Mouse (Mus musculus) small intestine, adult 2 months (tissue): ENCODE data around the gene Aspg.

Experiments used
- CTCF ChIP-seq: fragments of 200-500 bp; IDR thresholded peaks from 2 replicates; pipeline ENCODE4 v1.5.1; 2012; ENCODE audit warnings: low read depth, mild to moderate bottlenecking, control low read depth, inconsistent platforms, low read length, moderate library complexity, mixed read lengths; ENCODE audit not compliant: insufficient replicate concordance, insufficient read length; ENCODE audit errors: extremely low read depth
- POLR2A ChIP-seq: fragments of 200-500 bp; IDR thresholded peaks from 2 replicates; pipeline ENCODE4 v1.6.1; 2012; ENCODE audit warnings: low read depth, mild to moderate bottlenecking, control low read depth, inconsistent platforms, low read length, moderate library complexity

DNA sequence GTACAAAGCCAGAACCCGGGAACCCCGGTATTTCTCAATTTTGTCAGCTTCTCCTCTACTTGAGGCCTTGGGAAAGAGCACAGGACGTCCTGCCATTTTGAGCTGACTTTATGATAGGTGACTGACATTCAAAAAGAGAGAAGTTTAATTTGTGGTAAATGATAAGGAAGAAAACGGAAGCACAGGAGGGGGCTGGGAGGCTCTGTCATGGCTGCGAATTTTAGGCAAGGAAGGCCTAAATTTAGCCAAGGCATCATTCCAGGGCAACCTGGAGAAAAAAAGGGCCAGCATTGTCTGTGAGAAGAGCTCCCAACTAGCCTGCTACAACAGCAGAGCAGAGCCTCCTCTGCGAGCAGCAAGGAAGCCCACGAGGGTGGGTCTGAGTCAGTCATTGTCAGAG is 34.3 kb downstream of the Aspg start:
- TF ChIP-seq POLR2A: no peak
- TF ChIP-seq CTCF: no peak
